In genomic region chr12:69370936-69371335, GRCm38 (mm10) we compare ENCODE assay signal across 8 mouse cellular contexts. TPM values are rescaled to one million over a fixed set of nuclear protein-coding genes. Genes with fewer than 3 reads are reported as not detected.
DNase-seq lines count a peak whose midpoint lies in the region; ATAC-seq and TF ChIP-seq lines count a peak whose summit lies in the region.

No protein-coding gene starts in this region.

- H3K4me3 ChIP-seq in kidney, adult 2 months (ENCODE audit: insufficient read depth, low read depth, low read length) = peak overlapping the region; percentile 87
- H3K4me3 ChIP-seq in bone marrow, adult 2 months (replicated peaks; ENCODE audit: control insufficient read depth, low read depth, low read length) = peak overlapping the region; percentile 79
- H3K4me3 ChIP-seq in hindbrain, embryonic 13.5 days = peak overlapping the region; percentile 100
- H3K4me3 ChIP-seq in midbrain, embryonic 13.5 days (replicated peaks) = peak overlapping the region; percentile 97

- no peaks in the 10 kb centered on the region for H3K9me3 ChIP-seq in hindbrain, embryonic 13.5 days
- no peaks in the 10 kb centered on the region for H3K9me3 ChIP-seq in midbrain, embryonic 13.5 days

- H3K9ac ChIP-seq in hindbrain, embryonic 13.5 days = peak overlapping the region; percentile 72
- no peak overlapping the region for H3K9ac ChIP-seq in midbrain, embryonic 13.5 days (replicated peaks)

- no peaks in the 10 kb centered on the region for H3K36me3 ChIP-seq in kidney, adult 2 months (ENCODE audit: control insufficient read depth, insufficient read depth, low read length)
- no peaks in the 10 kb centered on the region for H3K36me3 ChIP-seq in hindbrain, embryonic 13.5 days
- no peaks in the 10 kb centered on the region for H3K36me3 ChIP-seq in midbrain, embryonic 13.5 days

- H3K27me3 ChIP-seq in kidney, adult 2 months (replicated peaks; ENCODE audit: control insufficient read depth, insufficient read depth, low read length) = no peaks in the 10 kb centered on the region
- no peaks in the 10 kb centered on the region for H3K27me3 ChIP-seq in hindbrain, embryonic 13.5 days
- H3K27me3 ChIP-seq in midbrain, embryonic 13.5 days = no peaks in the 10 kb centered on the region

- no peak for TF ChIP-seq POLR2A in kidney, adult 2 months (IDR thresholded peaks at IDR 0.05; ENCODE audit: low read depth, low read length)
- no peak for TF ChIP-seq POLR2A in bone marrow, adult 2 months (IDR thresholded peaks at IDR 0.05; ENCODE audit: borderline replicate concordance, control insufficient read depth, low read depth, low read length)

- WGBS in kidney, adult 2 months = 9% methylated on average over 7 of the region's 7 CpGs
- 7% methylated on average over 7 of the region's 7 CpGs for WGBS in bone marrow, adult 2 months
- 21% methylated on average over 7 of the region's 7 CpGs for WGBS in hindbrain, embryonic 13.5 days
- WGBS in midbrain, embryonic 13.5 days = 16% methylated on average over 7 of the region's 7 CpGs

- peak overlapping the region; percentile 99 for H3K27ac ChIP-seq in kidney, adult 2 months (ENCODE audit: insufficient read depth, low read depth, low read length)
- H3K27ac ChIP-seq in bone marrow, adult 2 months (ENCODE audit: control insufficient read depth, insufficient read depth, low read depth, low read length, poor library complexity) = peak overlapping the region; percentile 100
- peak overlapping the region; percentile 92; the same call in 1 of the 2 replicates for H3K27ac ChIP-seq in hindbrain, embryonic 13.5 days
- peak overlapping the region; percentile 83; the same call in 1 of the 2 replicates for H3K27ac ChIP-seq in midbrain, embryonic 13.5 days

- no peak for DNase-seq in kidney, adult 2 months
- no peak for DNase-seq in kidney, adult 18-20 months
- DNase-seq in adrenal gland, adult 8-10 months = no peak
- no peak for DNase-seq in c-Kit-positive CD71-positive TER-119-positive erythroid progenitor cells, embryonic 14.5 days (ENCODE audit: low spot score)

- TF ChIP-seq CTCF in kidney, adult 2 months (conservative IDR thresholded peaks at IDR 0.05; ENCODE audit: insufficient read depth, insufficient read length, low read depth, low read length) = no peak
- no peak for TF ChIP-seq CTCF in bone marrow, adult 2 months (IDR thresholded peaks at IDR 0.05; ENCODE audit: control insufficient read depth, insufficient read depth, low read length)

- ATAC-seq in hindbrain, embryonic 13.5 days (ENCODE audit: low FRiP score) = no peak
- no peak for ATAC-seq in midbrain, embryonic 13.5 days
- no peak for ATAC-seq in megakaryocyte progenitor cell, adult 5-6 weeks (replicated peaks; ENCODE audit: poor library complexity)

- H3K4me2 ChIP-seq in hindbrain, embryonic 13.5 days = peak overlapping the region; percentile 65
- H3K4me2 ChIP-seq in midbrain, embryonic 13.5 days (replicated peaks) = peak overlapping the region; percentile 97

- peaks cover 9% of the 10 kb centered on the region; the same call in 1 of the 2 replicates for H3K4me1 ChIP-seq in kidney, adult 2 months (ENCODE audit: control insufficient read depth, insufficient read depth, low read length)
- no peaks in the 10 kb centered on the region for H3K4me1 ChIP-seq in bone marrow, adult 2 months (ENCODE audit: control insufficient read depth, insufficient read depth, low read length)
- H3K4me1 ChIP-seq in hindbrain, embryonic 13.5 days (replicated peaks) = peaks cover 31% of the 10 kb centered on the region
- peaks cover 31% of the 10 kb centered on the region for H3K4me1 ChIP-seq in midbrain, embryonic 13.5 days (replicated peaks)

RNA-seq across cellular contexts. Expression of gene Arf6, which starts 1.0 kb away (rescaled TPM):
- polyA plus RNA-seq in kidney, adult 2 months (2012; rRNA removed) = 90.7 and 95.6 TPM in 2 replicates
- polyA plus RNA-seq in bone marrow, adult 2 months (2011; ENCODE audit: insufficient read depth, insufficient read length, low replicate concordance, missing spikeins) = 48.1 and 48.4 TPM in 2 replicates
- polyA plus RNA-seq in hindbrain, embryonic 13.5 days (2015; fragmentation: Nextera tagmentation; extraction: Ambion mirVana) = 26.0 and 28.5 TPM in 2 replicates
- 23.9 and 27.8 TPM in 2 replicates for polyA plus RNA-seq in midbrain, embryonic 13.5 days (2015; fragmentation: Nextera tagmentation; extraction: Ambion mirVana)
- 89.6 and 90.6 TPM in 2 replicates for total RNA-seq in megakaryocyte progenitor cell, adult 5-6 weeks (2015)
- total RNA-seq in megakaryocyte progenitor cell, adult 5-6 weeks (2017) = 145 and 148 TPM in 2 replicates
- 100 to 1,000 TPM; 108 to 148 (median 117) TPM for total RNA-seq in adrenal gland, adult 8-10 months (2022)

RNA-seq across cellular contexts. Expression of gene Gm9887, which starts 1.3 kb away (rescaled TPM):
- 0.94 and 1.4 TPM in 2 replicates for polyA plus RNA-seq in kidney, adult 2 months (2012; rRNA removed)
- not detected in 2 replicates for polyA plus RNA-seq in bone marrow, adult 2 months (2011; ENCODE audit: insufficient read depth, insufficient read length, low replicate concordance, missing spikeins)
- polyA plus RNA-seq in hindbrain, embryonic 13.5 days (2015; fragmentation: Nextera tagmentation; extraction: Ambion mirVana) = 0.81 and 1.4 TPM in 2 replicates
- 0.72 and 1.5 TPM in 2 replicates for polyA plus RNA-seq in midbrain, embryonic 13.5 days (2015; fragmentation: Nextera tagmentation; extraction: Ambion mirVana)
- not detected in 2 replicates for total RNA-seq in megakaryocyte progenitor cell, adult 5-6 weeks (2015)
- total RNA-seq in megakaryocyte progenitor cell, adult 5-6 weeks (2017) = 1.5 TPM in 1 of 2 replicates, not detected in the other
- total RNA-seq in adrenal gland, adult 8-10 months (2022) = under 1 TPM in 2 of 4 experiments, not detected in 2; 0.73 to 0.86 TPM

RNA-seq across cellular contexts. Expression of gene Nemf, which starts 14.0 kb away (rescaled TPM):
- polyA plus RNA-seq in kidney, adult 2 months (2012; rRNA removed) = 3.4 and 4.7 TPM in 2 replicates
- 28.9 and 43.5 TPM in 2 replicates for polyA plus RNA-seq in bone marrow, adult 2 months (2011; ENCODE audit: insufficient read depth, insufficient read length, low replicate concordance, missing spikeins)
- 90.8 and 98.8 TPM in 2 replicates for polyA plus RNA-seq in hindbrain, embryonic 13.5 days (2015; fragmentation: Nextera tagmentation; extraction: Ambion mirVana)
- 97.3 and 103 TPM in 2 replicates for polyA plus RNA-seq in midbrain, embryonic 13.5 days (2015; fragmentation: Nextera tagmentation; extraction: Ambion mirVana)
- 62.7 and 76.9 TPM in 2 replicates for total RNA-seq in megakaryocyte progenitor cell, adult 5-6 weeks (2015)
- 80.0 and 130 TPM in 2 replicates for total RNA-seq in megakaryocyte progenitor cell, adult 5-6 weeks (2017)
- 10 to 100 TPM; 41.6 to 80.5 (median 55.2) TPM for total RNA-seq in adrenal gland, adult 8-10 months (2022)
